Mouse (Mus musculus) left cerebral cortex, postnatal 36 days (tissue): ENCODE data around the gene Lyg2. TPM values are rescaled to one million over a fixed set of nuclear protein-coding genes. Genes with fewer than 3 reads are reported as not detected.

Experiments used
- DNase-seq, 2 experiments: peaks; one replicate each; pipeline ENCODE4 v3.0.0; 2021 to 2022; ENCODE audit warnings: low spot score in 2 of 2, mixed read lengths in 1 of 2
- intact Hi-C: fragments of 180-260 bp; cut with DNase I; formaldehyde crosslinking; loops from one replicate; pipeline ENCODE4 v1.15.1; 2025
- total RNA-seq, 2 experiments: library from RNA; stranded (reverse); gene quantifications; 2 replicates each; pipeline ENCODE4 v1.2.3; 2021

Gene Lyg2
- not detected for total RNA-seq

DNA sequence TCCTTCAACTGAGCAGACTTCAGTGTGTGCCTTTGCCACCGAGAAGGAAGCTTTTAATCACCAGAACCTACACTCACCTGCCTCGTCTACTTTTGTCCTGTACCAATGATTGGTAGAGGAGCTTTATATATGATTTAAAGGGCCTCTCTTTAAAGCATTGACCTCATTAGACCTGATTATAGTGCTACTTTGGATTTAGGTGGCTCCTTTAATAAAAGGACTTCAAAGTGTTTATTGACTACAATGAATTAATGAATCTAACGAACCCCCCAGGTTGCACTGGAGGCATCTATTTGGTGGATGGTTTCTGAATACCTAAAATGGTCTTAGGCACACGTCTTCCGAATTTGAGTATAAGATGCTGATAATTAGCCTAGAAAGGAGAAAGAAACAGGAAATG, at the start of gene Lyg2:
Lyg2 (minus strand) TSS at position 101 of the 400 bp plus-strand sequence.
- intact Hi-C loops, result loop anchor here (5.0 kb wide), 1 partner anchor 66 kb away; no protein-coding TSS in a partner anchor
- no peak for DNase-seq

- no peak for DNase-seq
- intact Hi-C loops, result no loop called here
These were observed 49.3 kb upstream of the Lyg2 start for GRCm38 (mm10) chr1:37965571-37965970.

DNA sequence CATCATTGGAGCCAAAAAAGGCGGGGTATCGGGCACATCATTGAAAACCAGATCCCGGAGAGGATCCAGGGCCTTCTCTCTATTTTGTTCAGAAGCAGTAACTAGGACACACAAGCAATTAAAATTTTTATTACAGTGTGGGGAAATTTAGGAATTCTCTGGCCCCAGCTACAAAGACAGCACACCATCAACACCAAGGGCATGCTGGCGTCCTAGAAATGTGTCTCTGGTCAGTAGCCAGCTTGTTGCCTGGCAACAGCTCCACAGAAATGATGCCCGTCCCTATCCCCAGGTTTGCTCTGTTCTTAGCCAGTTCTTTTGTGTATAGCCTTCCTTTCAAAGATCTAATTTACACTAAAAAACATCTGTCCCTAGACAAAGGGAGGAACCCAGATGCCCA, 43.2 kb upstream of the Lyg2 start:
- peak in 1 of 2 experiments; percentile 18 for DNase-seq
- intact Hi-C loops, result no loop called here

GRCm38 (mm10) chr1:37958516-37958915, 42.2 kb upstream of the Lyg2 start:
- intact Hi-C loops, result no loop called here
- no peak for DNase-seq

DNA sequence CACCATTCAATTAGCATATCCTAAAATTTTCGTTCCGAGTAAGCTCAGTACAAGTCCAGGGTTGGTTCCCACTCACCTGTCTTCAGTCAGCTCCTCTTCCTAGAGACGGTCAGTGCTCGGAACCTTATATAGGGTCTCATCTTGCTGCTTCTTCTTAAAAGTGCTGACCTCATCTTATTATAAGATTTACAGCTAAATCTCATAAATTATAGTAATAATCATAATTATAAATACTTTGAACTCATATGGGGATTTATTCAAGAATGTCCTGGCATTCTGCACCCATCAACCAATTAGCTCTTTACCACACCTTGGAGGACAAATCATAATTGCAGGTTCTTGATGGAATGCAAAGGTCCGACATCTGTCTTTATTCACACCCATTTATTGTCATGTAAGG, 41.4 kb upstream of the Lyg2 start, which contains the start of gene Lyg1:
Lyg1 (minus strand) TSS at position 101 of the 400 bp plus-strand sequence.
- intact Hi-C loops, result no loop called here
- no peak for DNase-seq

DNA sequence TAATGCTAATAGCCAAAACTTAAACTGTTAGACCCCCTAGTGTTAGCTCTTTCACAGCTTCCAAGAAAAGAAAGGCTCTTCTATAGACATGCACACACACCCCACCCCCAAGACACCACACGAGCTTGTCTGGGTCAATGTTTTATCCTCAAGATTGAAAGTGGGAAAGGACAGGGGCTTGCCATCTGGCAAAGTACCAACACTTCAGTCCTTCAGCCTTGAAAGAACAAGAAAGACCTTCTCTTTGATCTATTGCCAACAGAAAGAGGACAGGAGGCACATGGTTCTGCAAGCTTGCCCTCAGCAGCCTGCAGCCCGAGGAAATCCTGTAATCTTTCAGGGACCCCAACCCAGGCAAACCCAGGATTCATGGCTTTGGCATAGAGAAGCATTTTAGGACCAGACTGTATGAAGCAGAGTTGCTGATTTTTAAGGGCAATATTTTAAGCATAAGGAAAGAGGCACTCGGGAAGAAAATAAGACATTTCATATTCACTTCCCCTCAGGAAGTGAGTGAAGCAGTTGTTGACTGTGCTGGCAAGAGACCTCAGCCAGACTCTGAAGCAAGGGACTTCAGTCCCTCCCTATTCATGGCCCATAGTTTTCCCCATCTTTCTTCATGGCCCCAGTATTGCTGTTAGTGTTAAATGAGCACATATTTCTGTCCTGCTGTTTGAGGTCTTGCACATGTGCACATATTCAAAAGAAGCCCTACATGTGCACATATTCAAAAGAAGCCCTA, 40.6 kb upstream of the Lyg2 start:
- DNase-seq, result no peak
- intact Hi-C loops, result no loop called here

DNA sequence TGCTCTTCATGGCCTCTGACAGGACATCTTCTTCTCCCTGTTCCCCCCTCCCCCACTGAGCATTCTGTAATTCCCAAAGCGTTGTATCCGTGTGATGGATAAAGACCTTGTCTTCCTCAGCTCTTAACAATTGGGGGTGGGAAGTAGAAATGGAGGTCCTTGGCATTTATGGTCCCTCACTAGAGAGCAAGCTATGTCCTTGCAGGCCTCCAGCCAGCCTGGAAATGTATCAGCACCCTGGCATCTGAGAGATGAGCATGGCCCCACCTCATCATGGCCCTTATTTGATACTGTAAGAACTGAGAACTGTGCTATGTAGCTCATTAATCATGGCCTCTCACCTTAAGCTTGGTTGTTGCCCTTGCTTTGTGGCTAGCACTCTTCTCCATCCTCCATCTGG, 39.0 kb upstream of the Lyg2 start:
- no peak for DNase-seq
- intact Hi-C loops, result no loop called here

DNA sequence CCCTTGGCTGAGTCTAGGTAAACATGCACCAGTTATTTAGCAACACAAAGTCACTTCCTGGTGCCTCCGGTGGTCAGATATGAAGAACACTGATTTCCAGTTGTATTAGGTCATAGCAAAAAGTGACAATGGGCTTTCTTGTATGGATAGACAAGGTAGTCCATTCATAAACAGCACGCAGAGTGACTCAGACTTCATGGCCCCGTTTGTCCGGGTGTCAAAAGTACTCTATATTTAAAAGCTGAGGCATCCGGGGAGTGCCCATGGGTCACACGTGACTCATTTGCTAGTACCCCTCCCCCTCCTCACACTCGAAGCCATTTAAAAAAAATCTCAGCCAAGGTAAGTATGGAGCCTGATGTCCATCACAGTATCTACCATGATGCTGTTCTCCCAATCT, 38.5 kb upstream of the Lyg2 start:
- intact Hi-C loops, result no loop called here
- no peak for DNase-seq

GRCm38 (mm10) chr1:37948906-37949305, 32.6 kb upstream of the Lyg2 start:
- intact Hi-C loops, result no loop called here
- no peak for DNase-seq

DNA sequence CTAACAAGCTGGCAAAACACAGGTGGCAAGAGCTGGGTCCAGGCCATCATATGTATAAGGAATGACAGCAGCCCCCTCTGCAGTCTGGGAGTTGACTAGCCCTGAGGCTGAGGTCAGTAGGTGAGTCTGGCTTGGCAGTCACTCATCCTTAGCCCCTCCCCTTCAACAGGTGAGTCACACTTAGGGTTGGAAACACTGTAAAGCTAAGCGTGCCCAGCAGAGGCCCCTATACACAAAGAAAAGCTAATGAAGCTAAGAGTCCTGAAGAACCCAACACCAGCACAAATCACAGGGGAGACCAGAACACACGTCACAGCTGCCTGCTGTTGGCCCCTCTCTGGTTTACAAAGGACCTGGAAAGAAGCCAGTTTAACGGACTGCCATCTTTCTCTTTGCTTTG, 15.5 kb upstream of the Lyg2 start:
- intact Hi-C loops, result no loop called here

DNA sequence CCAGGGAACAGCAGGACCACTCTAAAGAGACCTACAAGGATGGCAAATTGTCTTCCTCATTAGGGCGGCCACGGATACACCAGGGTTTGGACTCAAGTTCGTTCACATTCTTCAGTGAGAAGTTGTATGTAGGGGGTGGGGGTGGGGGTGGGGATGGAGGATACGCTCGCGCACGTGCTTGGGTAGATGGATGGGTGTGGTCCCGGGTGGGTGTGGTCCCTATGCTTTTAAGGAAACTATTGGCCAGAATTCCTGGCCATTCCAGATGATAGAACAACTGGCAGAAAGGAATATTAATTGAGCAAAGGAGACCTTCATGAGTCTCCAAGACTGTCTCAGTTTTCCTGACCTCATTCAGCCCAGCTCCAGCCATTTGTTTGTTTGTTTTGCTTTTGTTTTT, 9.7 kb upstream of the Lyg2 start:
- intact Hi-C loops, result no loop called here
- DNase-seq, result no peak

More for the DNA sequence above, 15.5 kb upstream of the Lyg2 start:
- no peak for DNase-seq

DNA sequence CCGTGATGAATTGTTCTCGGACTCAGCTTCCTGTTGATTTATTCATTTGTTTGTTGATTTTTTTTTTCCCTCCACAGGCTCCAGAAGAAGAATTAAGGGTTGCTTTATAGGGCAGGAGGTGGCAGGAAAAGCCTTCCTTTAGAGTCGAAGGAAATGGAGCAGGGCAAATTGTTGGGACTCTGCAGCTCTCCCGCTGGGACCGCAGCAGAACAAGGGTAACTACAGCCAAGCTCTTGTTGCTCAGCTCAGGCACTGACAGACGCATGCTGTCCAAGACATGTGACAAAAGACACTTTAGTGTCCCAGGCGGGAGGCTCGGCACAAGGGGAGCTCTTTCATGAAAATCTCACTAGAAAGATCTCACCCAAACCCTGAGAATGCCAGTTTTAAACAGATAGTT, 6.2 kb upstream of the Lyg2 start:
- intact Hi-C loops, result no loop called here
- DNase-seq, result no peak

DNA sequence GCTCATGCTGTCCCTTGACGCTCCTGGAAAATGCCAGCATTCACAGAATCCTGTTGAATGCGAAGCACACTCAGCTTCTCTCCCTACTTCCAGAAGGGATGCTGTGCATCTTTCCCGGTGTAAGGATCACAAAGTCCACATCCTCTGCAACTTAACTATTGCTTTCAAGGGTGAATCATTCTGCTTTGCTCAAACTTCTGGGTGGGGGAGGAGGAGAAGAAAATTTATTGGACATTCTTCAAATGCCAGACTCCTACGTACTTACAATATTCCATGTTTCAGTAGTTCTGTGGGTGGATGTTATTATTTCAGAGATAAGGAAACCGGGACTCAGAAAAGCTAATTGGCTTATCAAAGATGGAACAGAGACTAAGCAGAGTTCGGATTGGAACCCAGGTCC, 1.8 kb upstream of the Lyg2 start:
- intact Hi-C loops, result loop anchor here (5.0 kb wide), 1 partner anchor 64 kb away; no protein-coding TSS in a partner anchor
- no peak for DNase-seq

DNA sequence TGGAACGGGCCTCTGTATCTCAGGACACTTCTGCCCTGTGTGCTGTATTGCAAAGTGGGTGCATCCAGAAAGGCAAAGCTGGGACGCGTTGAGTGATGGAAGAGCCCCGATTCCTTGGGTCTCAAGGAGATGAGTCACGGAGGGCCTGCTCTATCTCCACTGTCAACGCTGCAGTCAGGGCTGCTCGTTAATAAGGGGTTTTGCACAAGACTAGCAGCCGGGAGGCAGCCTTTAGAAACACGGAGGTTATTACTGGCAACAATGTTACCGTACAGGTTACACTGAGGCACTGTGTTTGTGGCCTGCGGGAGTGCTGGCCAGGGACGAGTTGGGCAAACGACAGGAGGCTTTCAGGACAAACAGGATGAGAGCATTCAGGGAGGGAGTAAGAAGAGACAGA, 1.4 kb upstream of the Lyg2 start:
- intact Hi-C loops, result loop anchor here (5.0 kb wide), 1 partner anchor 65 kb away; no protein-coding TSS in a partner anchor
- DNase-seq, result no peak

GRCm38 (mm10) chr1:37912751-37913150, 3.5 kb downstream of the Lyg2 start:
- DNase-seq, result no peak
- intact Hi-C loops, result no loop called here

DNA sequence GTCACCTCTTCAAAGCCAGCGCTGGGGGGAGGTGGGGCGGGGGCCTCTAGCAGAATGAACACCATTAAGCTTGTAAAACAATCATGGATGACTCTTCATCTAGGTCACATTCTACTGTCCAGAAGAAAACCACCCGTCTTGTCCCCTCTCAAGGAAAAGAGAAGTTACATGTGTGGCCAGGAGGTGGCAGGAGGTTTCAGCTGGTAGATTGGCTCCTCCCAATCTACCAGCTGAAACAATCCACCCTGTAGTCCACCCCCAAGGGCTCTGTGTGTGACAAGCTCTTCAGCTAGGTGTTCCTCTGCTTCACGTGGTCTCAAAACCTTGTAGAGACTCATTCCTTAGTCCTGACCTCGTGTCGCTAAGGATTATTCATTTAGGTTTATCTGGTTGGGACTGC, 13.1 kb downstream of the Lyg2 start:
- DNase-seq, result no peak
- intact Hi-C loops, result loop anchor here (2.0 kb wide), 1 partner anchor 84 kb away; no protein-coding TSS in a partner anchor

DNA sequence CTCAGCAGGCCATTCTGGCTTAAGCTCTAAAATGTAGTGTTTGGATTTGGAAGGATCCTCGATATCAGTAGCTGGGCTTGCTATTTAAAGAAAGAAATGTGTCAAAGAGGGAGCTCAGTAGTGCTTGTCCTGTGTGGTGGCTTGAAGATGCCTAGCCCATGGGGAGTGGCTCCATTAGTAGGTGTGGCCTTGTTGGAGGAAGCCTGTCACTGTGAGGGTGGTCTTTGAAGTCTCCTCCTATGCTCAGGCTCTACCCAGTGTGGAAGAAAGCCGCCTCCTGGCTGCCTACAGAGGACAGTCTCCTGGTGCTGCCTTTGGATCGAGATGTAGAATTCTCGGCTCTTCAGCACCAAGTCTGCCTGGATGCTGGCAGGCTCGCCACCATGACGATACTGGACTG, 16.0 kb downstream of the Lyg2 start:
- intact Hi-C loops, result no loop called here

DNA sequence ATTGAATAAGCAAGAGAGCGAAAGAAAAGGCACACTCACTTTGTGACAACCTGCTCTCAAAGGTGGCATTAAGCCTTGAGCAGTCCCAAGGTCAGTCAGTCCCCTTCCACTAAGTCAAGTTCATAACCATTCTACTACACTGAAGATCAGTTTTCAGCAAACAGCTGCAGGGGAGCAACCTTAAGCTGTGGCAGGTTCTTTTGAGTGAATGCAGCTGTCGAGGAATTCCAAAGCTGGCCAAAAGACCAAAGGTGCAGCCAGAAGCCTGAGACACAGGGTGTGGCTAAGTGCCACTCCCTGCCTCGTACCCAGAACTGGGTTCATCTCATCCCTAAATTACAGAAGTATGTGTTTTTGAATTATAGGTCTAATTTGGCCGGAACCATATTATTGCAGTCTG, 16.5 kb downstream of the Lyg2 start:
- intact Hi-C loops, result no loop called here

More for the DNA sequence above, 16.0 kb downstream of the Lyg2 start:
- DNase-seq, result no peak

GRCm38 (mm10) chr1:37894606-37895005, 21.7 kb downstream of the Lyg2 start:
- no peak for DNase-seq
- intact Hi-C loops, result no loop called here

More for the DNA sequence above, 16.5 kb downstream of the Lyg2 start:
- no peak for DNase-seq

GRCm38 (mm10) chr1:37891400-37891799, 24.9 kb downstream of the Lyg2 start:
- intact Hi-C loops, result loop anchor here (2.0 kb wide), 2 partner anchors 27 to 105 kb away; partner anchors contain the start of gene Txndc9
- DNase-seq, result no peak

GRCm38 (mm10) chr1:37890025-37890652, 26.2 kb downstream of the Lyg2 start, which contains the start of the genes Mitd1 and Mrpl30:
Mitd1 (minus strand) TSS chr1:37890411.
Mrpl30 (plus strand) TSS chr1:37890477.
- peak; percentile 91 to 93 for DNase-seq
- intact Hi-C loops, result loop anchor here (2.0 kb wide), 2 partner anchors 25 to 107 kb away; partner anchors contain the start of gene Txndc9
